Mouse (Mus musculus) lung, postnatal 0 days (tissue): ENCODE results near the gene Guca2a. TPM values are rescaled to one million over a fixed set of nuclear protein-coding genes. Genes with fewer than 3 reads are reported as not detected.

Experiments used
- ATAC-seq: fragments of 200-750 bp; cut with Nextera tagmentation; 2 replicates; pipeline ENCODE4 v1.8.0; 2017; ENCODE audit warnings: moderate library complexity
- DNase-seq: peaks from one replicate; pipeline ENCODE4 v3.0.0-alpha.2; 2016; ENCODE audit warnings: low spot score
- H3K27ac ChIP-seq: fragments of 300-500 bp; sonication (generic); 2 replicates; pipeline ENCODE4 v1.5.1; 2014; ENCODE audit warnings: antibody characterized with exemption, mild to moderate bottlenecking, low read length, mixed read lengths
- H3K27me3 ChIP-seq: fragments of 300-500 bp; sonication (generic); replicated peaks from 2 replicates; pipeline ENCODE4 v1.6.1; 2014; ENCODE audit warnings: low read length, mixed read lengths; ENCODE audit not compliant: insufficient read depth
- H3K36me3 ChIP-seq: fragments of 300-500 bp; sonication (generic); 2 replicates; pipeline ENCODE4 v1.6.1; 2014; ENCODE audit warnings: low read length, mixed read lengths; ENCODE audit not compliant: insufficient read depth
- H3K4me1 ChIP-seq: fragments of 300-500 bp; sonication (generic); 2 replicates; pipeline ENCODE4 v1.6.1; 2014; ENCODE audit warnings: antibody characterized with exemption, low read depth, low read length, mixed read lengths; ENCODE audit not compliant: insufficient read depth
- H3K4me2 ChIP-seq: fragments of 300-500 bp; sonication (generic); replicated peaks from 2 replicates; pipeline ENCODE4 v1.6.1; 2014; ENCODE audit warnings: low read depth, mild to moderate bottlenecking, low read length, moderate library complexity, mixed read lengths
- H3K4me3 ChIP-seq: fragments of 300-500 bp; sonication (generic); 2 replicates; pipeline ENCODE4 v1.5.1; 2014; ENCODE audit warnings: low read depth, low read length
- H3K9ac ChIP-seq: fragments of 300-500 bp; sonication (generic); replicated peaks from 2 replicates; pipeline ENCODE4 v1.6.1; 2014; ENCODE audit warnings: low read depth, mild to moderate bottlenecking
- H3K9me3 ChIP-seq: fragments of 300-500 bp; sonication (generic); 2 replicates; pipeline ENCODE4 v1.6.1; 2016; ENCODE audit warnings: low read length, mixed read lengths
- CTCF ChIP-seq: IDR thresholded peaks from 2 replicates; pipeline ENCODE4 v1.5.1; 2016; ENCODE audit warnings: antibody characterized with exemption, mild to moderate bottlenecking
- EP300 ChIP-seq: IDR thresholded peaks from 2 replicates; pipeline ENCODE4 v1.6.1; 2016; ENCODE audit warnings: antibody characterized with exemption, mild to moderate bottlenecking, control low read depth
- WGBS: fragments of 180-500 bp; shearing (Covaris S2); extraction: QIAGEN DNeasy Blood & Tissue Kit; methylation state at CpG from one replicate; pipeline ENCODE4 v1.1.7; 2014; 5-methylcytosine and 5-hydroxymethylcytosine counted together
- polyA plus RNA-seq: library from polyadenylated mRNA; unstranded; fragments of >200 nt; fragmentation: Nextera tagmentation; extraction: Ambion mirVana; gene quantifications from 2 replicates; pipeline ENCODE4 v1.2.1, GENCODE M21; 2015

Guca2a gene
- polyA plus RNA-seq, 1 experiment from 2014 or later: 2.2 TPM

- 76% methylated on average over 4 of the region's 4 CpGs for WGBS
- Histone ChIP-seq H3K36me3 (no peaks in the 10 kb centered on the region), H3K9me3 (no peaks in the 10 kb centered on the region), H3K9ac (no peak within 1 kb of the TSS), H3K27me3 (no peaks in the 10 kb centered on the region), H3K4me3 (no peak within 1 kb of the TSS), H3K4me2 (no peak within 1 kb of the TSS), H3K27ac (no peak within 1 kb of the TSS), H3K4me1 (no peaks in the 10 kb centered on the region)
- no peak for DNase-seq
- TF ChIP-seq EP300: no peak
- no peak for ATAC-seq
Measured at GRCm38 (mm10) chr4:119658731-119659130, 21.2 kb downstream of the Guca2a start, which contains the start of gene Guca2b. Gene Guca2b (minus strand): TSS chr4:119658954.

DNA sequence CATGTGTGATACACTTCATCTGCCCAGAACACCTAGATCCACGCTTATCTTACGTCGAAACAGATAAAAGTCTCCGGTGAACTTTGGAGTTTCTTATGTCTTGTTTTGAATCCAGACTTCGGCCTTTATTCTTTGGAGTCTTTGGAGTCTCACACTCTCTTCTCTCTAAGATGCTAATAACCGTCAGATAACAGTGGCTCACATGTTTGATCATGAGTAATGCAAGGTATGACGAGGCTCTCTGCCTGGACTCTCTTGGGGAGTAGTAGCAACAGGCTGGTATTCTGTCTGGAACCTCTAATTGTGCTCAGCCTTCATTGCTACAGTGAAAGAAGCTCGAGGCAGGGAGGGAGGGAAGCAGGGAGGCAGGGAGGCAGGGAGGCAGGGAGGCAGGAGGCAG lies 22.5 kb downstream of the Guca2a start:
- no peaks in the 10 kb centered on the region for H3K36me3 ChIP-seq
- no peak overlapping the region for H3K9ac ChIP-seq
- H3K4me2 ChIP-seq: no peak overlapping the region
- H3K4me1 ChIP-seq: no peaks in the 10 kb centered on the region
- ATAC-seq (no peak), DNase-seq (no peak)
- H3K27ac ChIP-seq: no peak overlapping the region
- H3K9me3 ChIP-seq: no peaks in the 10 kb centered on the region
- no peak for TF ChIP-seq EP300
- no peak for TF ChIP-seq CTCF
- WGBS: 74% methylated on average over 8 of the region's 8 CpGs
- no peak overlapping the region for H3K4me3 ChIP-seq
- no peaks in the 10 kb centered on the region for H3K27me3 ChIP-seq

DNA sequence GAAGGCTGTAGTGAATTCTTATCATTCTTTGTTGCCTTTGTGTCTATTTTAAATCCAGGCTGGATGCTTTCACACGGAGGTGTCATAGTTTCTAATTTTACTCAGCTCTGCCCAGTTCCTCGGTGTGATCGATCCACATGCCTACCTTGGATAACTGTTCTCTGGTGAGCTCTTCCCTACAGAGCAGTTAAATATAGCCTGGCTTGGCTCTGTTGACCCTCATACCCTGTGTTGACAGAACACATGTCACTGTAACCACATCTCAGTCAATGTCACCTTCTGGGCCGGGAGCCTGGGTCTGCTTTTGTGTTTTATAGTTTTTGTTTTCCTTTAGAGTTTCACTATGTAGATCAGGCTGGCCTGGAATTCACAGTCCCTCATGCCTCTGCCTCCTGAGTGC lies 24.6 kb downstream of the Guca2a start:
- Histone ChIP-seq H3K27me3 (no peaks in the 10 kb centered on the region), H3K4me2 (no peak overlapping the region), H3K36me3 (no peaks in the 10 kb centered on the region), H3K27ac (no peak overlapping the region), H3K9me3 (no peaks in the 10 kb centered on the region), H3K9ac (no peak overlapping the region), H3K4me1 (no peaks in the 10 kb centered on the region), H3K4me3 (no peak overlapping the region)
- 56% methylated on average over 4 of the region's 4 CpGs for WGBS
- no peak for TF ChIP-seq CTCF
- no peak for TF ChIP-seq EP300
- DNase-seq (no peak), ATAC-seq (no peak)

- DNase-seq: no peak
Measured at GRCm38 (mm10) chr4:119662976-119663375, 25.5 kb downstream of the Guca2a start.

GRCm38 (mm10) chr4:119663409-119664095 lies 26.0 kb downstream of the Guca2a start:
- Histone ChIP-seq H3K36me3 (no peaks in the 10 kb centered on the region), H3K4me2 (no peak overlapping the region), H3K9me3 (no peaks in the 10 kb centered on the region), H3K27ac (no peak overlapping the region), H3K4me3 (no peak overlapping the region), H3K4me1 (no peaks in the 10 kb centered on the region), H3K27me3 (no peaks in the 10 kb centered on the region), H3K9ac (no peak overlapping the region)
- ATAC-seq: no peak
- WGBS: 89% methylated on average over 14 of the region's 14 CpGs
- TF ChIP-seq EP300 (no peak), CTCF (no peak)
- DNase-seq: no peak

More at GRCm38 (mm10) chr4:119662976-119663375, 25.5 kb downstream of the Guca2a start:
- H3K9me3 ChIP-seq: no peaks in the 10 kb centered on the region
- H3K27me3 ChIP-seq: no peaks in the 10 kb centered on the region
- H3K9ac ChIP-seq: no peak overlapping the region
- no peak overlapping the region for H3K27ac ChIP-seq
- no peak overlapping the region for H3K4me3 ChIP-seq
- peak; percentile 37; the same call in 1 of the 2 replicates for ATAC-seq
- TF ChIP-seq EP300 (no peak), CTCF (no peak)
- no peaks in the 10 kb centered on the region for H3K36me3 ChIP-seq
- no peaks in the 10 kb centered on the region for H3K4me1 ChIP-seq
- H3K4me2 ChIP-seq: no peak overlapping the region
- 65% methylated on average over 7 of the region's 7 CpGs for WGBS

DNA sequence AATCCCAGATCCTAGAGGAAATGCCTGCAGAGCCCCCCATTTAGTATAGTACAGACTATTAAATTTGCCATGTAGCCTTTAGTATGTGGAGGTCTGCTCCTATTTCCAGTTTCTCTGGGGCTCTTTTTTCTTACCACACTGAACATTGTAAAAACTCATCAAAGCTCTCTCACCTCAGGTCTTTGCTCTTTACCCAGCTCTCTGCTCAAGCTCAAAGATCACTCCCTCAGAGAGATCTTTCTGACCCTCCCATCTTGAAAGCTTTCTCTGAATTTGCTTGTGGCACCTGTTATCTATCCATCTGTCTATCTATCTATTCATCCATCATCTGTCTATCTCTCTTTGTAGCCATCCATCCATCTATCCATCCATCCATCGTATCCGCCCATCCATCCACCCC lies 27.7 kb downstream of the Guca2a start:
- Histone ChIP-seq H3K4me1 (no peaks in the 10 kb centered on the region), H3K27ac (no peak overlapping the region), H3K27me3 (no peaks in the 10 kb centered on the region), H3K9ac (no peak overlapping the region), H3K4me2 (no peak overlapping the region), H3K36me3 (no peaks in the 10 kb centered on the region), H3K9me3 (no peaks in the 10 kb centered on the region), H3K4me3 (no peak overlapping the region)
- TF ChIP-seq CTCF (no peak), EP300 (no peak)
- ATAC-seq: no peak
- WGBS: 75% methylated on average over 2 of the region's 2 CpGs
- DNase-seq: no peak

DNA sequence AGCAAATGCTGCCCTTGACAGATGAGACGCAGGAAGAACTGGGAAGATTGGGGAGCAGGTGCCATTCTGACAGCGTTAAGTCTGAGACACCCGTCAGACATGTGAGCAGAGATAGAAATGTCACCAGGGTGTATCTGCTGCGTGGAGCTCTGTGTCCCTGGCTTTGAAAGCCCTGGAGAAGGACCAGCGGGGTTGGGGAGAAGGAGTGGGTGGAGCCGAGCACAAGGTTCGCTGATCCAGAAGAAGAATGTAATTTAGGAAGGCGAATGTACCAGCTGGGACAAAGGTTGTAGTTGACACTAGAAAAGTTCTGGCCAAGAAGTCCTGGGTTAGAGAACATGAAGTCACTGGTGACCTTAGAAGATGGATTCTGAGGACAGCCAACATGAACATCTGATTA lies 28.6 kb downstream of the Guca2a start:
- no peaks in the 10 kb centered on the region for H3K4me1 ChIP-seq

More for the DNA sequence above, 28.6 kb downstream of the Guca2a start:
- H3K9ac ChIP-seq: no peak overlapping the region
- no peak overlapping the region for H3K4me3 ChIP-seq
- no peaks in the 10 kb centered on the region for H3K36me3 ChIP-seq
- H3K9me3 ChIP-seq: no peaks in the 10 kb centered on the region
- H3K4me2 ChIP-seq: no peak overlapping the region
- no peak overlapping the region for H3K27ac ChIP-seq
- no peaks in the 10 kb centered on the region for H3K27me3 ChIP-seq
- TF ChIP-seq EP300 (no peak), CTCF (no peak)
- ATAC-seq (no peak), DNase-seq (peak; percentile 36)
- WGBS: 27% methylated on average over 8 of the region's 8 CpGs
